Mouse (Mus musculus) myocyte (in vitro differentiated cells): ENCODE measurements around the gene Creg1.

Experiments used
- CEBPB ChIP-seq: IDR thresholded peaks from 2 replicates; pipeline ENCODE4 v1.6.1; 2011; ENCODE audit warnings: mild to moderate bottlenecking, moderate library complexity; ENCODE audit not compliant: poor library complexity, insufficient read depth, severe bottlenecking
- E2F4 ChIP-seq: IDR thresholded peaks from one replicate; pipeline ENCODE4 v1.6.1; 2011; ENCODE audit warnings: mild to moderate bottlenecking, control low read depth, moderate library complexity; ENCODE audit not compliant: insufficient read depth
- MAX ChIP-seq: IDR thresholded peaks from one replicate; pipeline ENCODE4 v1.6.1; 2011; ENCODE audit warnings: low read depth, mild to moderate bottlenecking, control low read depth
- MYOG ChIP-seq, 3 experiments: IDR thresholded peaks; one replicate each; pipeline ENCODE4 v1.6.1; 2011; ENCODE audit warnings: control low read depth in 2 of 3, low read depth in 2 of 3, mild to moderate bottlenecking in 2 of 3; ENCODE audit not compliant: insufficient read length in 2 of 3, control insufficient read depth in 1 of 3, insufficient read depth in 1 of 3
- POLR2A ChIP-seq: IDR thresholded peaks from one replicate; pipeline ENCODE4 v1.6.1; 2011; ENCODE audit warnings: low read depth, mild to moderate bottlenecking, control low read depth, moderate library complexity; ENCODE audit not compliant: insufficient read length
- POLR2AphosphoS2 ChIP-seq: IDR thresholded peaks from one replicate; pipeline ENCODE4 v1.6.1; 2011; ENCODE audit warnings: low read depth, control low read depth; ENCODE audit not compliant: insufficient read length
- REST ChIP-seq: IDR thresholded peaks from one replicate; pipeline ENCODE4 v1.6.1; 2011; ENCODE audit warnings: mild to moderate bottlenecking, control low read depth, moderate library complexity; ENCODE audit not compliant: insufficient read depth, insufficient read length
- TCF12 ChIP-seq: IDR thresholded peaks from one replicate; pipeline ENCODE4 v1.6.1; 2011; ENCODE audit warnings: mild to moderate bottlenecking, control low read depth; ENCODE audit not compliant: poor library complexity, insufficient read depth, severe bottlenecking
- TCF3 ChIP-seq: IDR thresholded peaks from one replicate; pipeline ENCODE4 v1.6.1; 2011; ENCODE audit warnings: low read depth, control low read depth; ENCODE audit not compliant: insufficient read length
- USF1 ChIP-seq: IDR thresholded peaks from one replicate; pipeline ENCODE4 v1.6.1; 2011; ENCODE audit warnings: low read depth, mild to moderate bottlenecking, control low read depth, moderate library complexity

- TF ChIP-seq POLR2A (no peak), MAX (no peak), TCF12 (no peak), MYOG (IDR thresholded peaks at IDR 0.05; ENCODE audit: control insufficient read depth in 1 of 3, insufficient read depth in 1 of 3, insufficient read length in 2 of 3, low read depth in 2 of 3) (no peak), REST (no peak), POLR2AphosphoS2 (no peak), USF1 (no peak), E2F4 (no peak), TCF3 (no peak), CEBPB (no peak)
These were observed 35.4 kb upstream of the Creg1 start for GRCm38 (mm10) chr1:165728057-165728639.
